Mouse (Mus musculus) heart, embryonic 16.5 days (tissue): Measurements from ENCODE around the gene C1qtnf7. TPM values are rescaled to one million over a fixed set of nuclear protein-coding genes. Genes with fewer than 3 reads are reported as not detected.

Experiments
- ATAC-seq: fragments of 200-750 bp; cut with Nextera tagmentation; replicated peaks from 2 replicates; pipeline ENCODE4 v1.8.0; 2017; ENCODE audit warnings: moderate number of reproducible peaks; ENCODE audit not compliant: insufficient read depth, low FRiP score; ENCODE audit errors: extremely low read depth
- H3K27ac ChIP-seq: fragments of 300-500 bp; sonication (generic); 2 replicates; pipeline ENCODE4 v1.5.1; 2014; ENCODE audit warnings: mild to moderate bottlenecking, low read length, control low read depth, moderate library complexity
- H3K27me3 ChIP-seq: fragments of 300-500 bp; sonication (generic); 2 replicates; pipeline ENCODE4 v1.6.1; 2014; ENCODE audit warnings: low read length, mixed read lengths; ENCODE audit not compliant: control insufficient read depth, insufficient read depth
- H3K36me3 ChIP-seq: fragments of 300-500 bp; sonication (generic); 2 replicates; pipeline ENCODE4 v1.6.1; 2014; ENCODE audit not compliant: control insufficient read depth, insufficient read depth
- H3K4me1 ChIP-seq: fragments of 300-500 bp; sonication (generic); 2 replicates; pipeline ENCODE4 v1.6.1; 2014; ENCODE audit warnings: low read length, mixed read lengths; ENCODE audit not compliant: control insufficient read depth, insufficient read depth
- H3K4me2 ChIP-seq: fragments of 300-500 bp; sonication (generic); 2 replicates; pipeline ENCODE4 v1.6.1; 2014; ENCODE audit warnings: low read depth, mild to moderate bottlenecking, control low read depth, low read length
- H3K4me3 ChIP-seq: fragments of 300-500 bp; sonication (generic); 2 replicates; pipeline ENCODE4 v1.5.1; 2014; ENCODE audit warnings: mild to moderate bottlenecking, control low read depth, low read length
- H3K9ac ChIP-seq: fragments of 300-500 bp; sonication (generic); 2 replicates; pipeline ENCODE4 v1.6.1; 2014; ENCODE audit warnings: low read length, control low read depth
- H3K9me3 ChIP-seq: fragments of 300-500 bp; sonication (generic); replicated peaks from 2 replicates; pipeline ENCODE4 v1.6.1; 2016; ENCODE audit warnings: low read length; ENCODE audit not compliant: control insufficient read depth
- whole genome bisulfite sequencing: fragments of 180-500 bp; shearing (Covaris S2); extraction: QIAGEN DNeasy Blood & Tissue Kit; methylation state at CpG from one replicate; pipeline ENCODE4 v1.1.7; 2014; 5-methylcytosine and 5-hydroxymethylcytosine counted together
- polyA plus RNA-seq: library from polyadenylated mRNA; unstranded; fragments of >200 nt; fragmentation: Nextera tagmentation; extraction: Ambion mirVana; gene quantifications from 2 replicates; pipeline ENCODE4 v1.2.1, GENCODE M21; 2015

The C1qtnf7 gene
- polyA plus RNA-seq, result 6.5 and 7.2 TPM in 2 replicates

GRCm38 (mm10) chr5:43515401-43515976 lies at the start of gene C1qtnf7:
Gene C1qtnf7, plus strand, starts transcription at chr5:43515538.
- H3K9ac ChIP-seq, result peak within 1 kb of the TSS; percentile 52; the same call in 1 of the 2 replicates

GRCm38 (mm10) chr5:43466762-43467161 lies 48.6 kb upstream of the C1qtnf7 start:
- Histone ChIP-seq H3K4me3 (no peak overlapping the region), H3K4me2 (no peak overlapping the region), H3K9me3 (no peaks in the 10 kb centered on the region), H3K36me3 (no peaks in the 10 kb centered on the region), H3K9ac (no peak overlapping the region), H3K4me1 (no peaks in the 10 kb centered on the region), H3K27me3 (no peaks in the 10 kb centered on the region), H3K27ac (no peak overlapping the region)
- 66% methylated on average over 2 of the region's 2 CpGs for WGBS
- no peak for ATAC-seq

More at GRCm38 (mm10) chr5:43515401-43515976, at the start of gene C1qtnf7:
- Histone ChIP-seq H3K27me3 (no peaks in the 10 kb centered on the region), H3K9me3 (no peaks in the 10 kb centered on the region), H3K4me3 (peak within 1 kb of the TSS; percentile 34), H3K4me1 (0 out of 2 replicates have a peak, but pooled peaks cover 5% of the 10 kb centered on the region), H3K27ac (peak within 1 kb of the TSS; percentile 23; the same call in 1 of the 2 replicates), H3K4me2 (peak within 1 kb of the TSS; percentile 60), H3K36me3 (no peaks in the 10 kb centered on the region)
- no peak for ATAC-seq
- 31% methylated on average over 15 of the region's 15 CpGs for WGBS

GRCm38 (mm10) chr5:43467214-43467613 lies 48.1 kb upstream of the C1qtnf7 start:
- Histone ChIP-seq H3K9ac (no peak overlapping the region), H3K9me3 (no peaks in the 10 kb centered on the region), H3K36me3 (no peaks in the 10 kb centered on the region), H3K4me1 (no peaks in the 10 kb centered on the region), H3K27me3 (no peaks in the 10 kb centered on the region), H3K4me3 (no peak overlapping the region), H3K4me2 (no peak overlapping the region), H3K27ac (no peak overlapping the region)
- ATAC-seq, result no peak
- WGBS, result 58% methylated on average over 3 of the region's 3 CpGs

GRCm38 (mm10) chr5:43468937-43469336 lies 46.4 kb upstream of the C1qtnf7 start:
- Histone ChIP-seq H3K4me1 (no peaks in the 10 kb centered on the region), H3K4me3 (no peak overlapping the region), H3K9me3 (no peaks in the 10 kb centered on the region), H3K36me3 (no peaks in the 10 kb centered on the region), H3K9ac (no peak overlapping the region), H3K27me3 (no peaks in the 10 kb centered on the region), H3K4me2 (no peak overlapping the region), H3K27ac (no peak overlapping the region)
- WGBS, result 36% methylated on average over 10 of the region's 10 CpGs
- no peak for ATAC-seq

- Histone ChIP-seq H3K36me3 (no peaks in the 10 kb centered on the region), H3K27me3 (no peaks in the 10 kb centered on the region), H3K4me1 (no peaks in the 10 kb centered on the region), H3K9me3 (no peaks in the 10 kb centered on the region), H3K4me2 (no peak overlapping the region), H3K9ac (no peak overlapping the region), H3K27ac (no peak overlapping the region), H3K4me3 (no peak overlapping the region)
- ATAC-seq, result no peak
- WGBS, result 72% methylated on average over 5 of the region's 5 CpGs
Measured at GRCm38 (mm10) chr5:43477953-43478352, 37.4 kb upstream of the C1qtnf7 start.

- no peak overlapping the region for H3K9ac ChIP-seq
- no peak overlapping the region for H3K27ac ChIP-seq
- no peak overlapping the region for H3K4me2 ChIP-seq
- ATAC-seq, result no peak
- no peaks in the 10 kb centered on the region for H3K4me1 ChIP-seq
- H3K36me3 ChIP-seq, result no peaks in the 10 kb centered on the region
- 50% methylated on average over 3 of the region's 3 CpGs for WGBS
- H3K9me3 ChIP-seq, result no peaks in the 10 kb centered on the region
- no peak overlapping the region for H3K4me3 ChIP-seq
- H3K27me3 ChIP-seq, result no peaks in the 10 kb centered on the region
Measured at GRCm38 (mm10) chr5:43480046-43480445, 35.3 kb upstream of the C1qtnf7 start.

GRCm38 (mm10) chr5:43480786-43481185 lies 34.6 kb upstream of the C1qtnf7 start:
- no peaks in the 10 kb centered on the region for H3K9me3 ChIP-seq
- H3K4me3 ChIP-seq, result no peak overlapping the region
- H3K4me2 ChIP-seq, result no peak overlapping the region
- no peaks in the 10 kb centered on the region for H3K4me1 ChIP-seq
- no peaks in the 10 kb centered on the region for H3K36me3 ChIP-seq
- no peaks in the 10 kb centered on the region for H3K27me3 ChIP-seq
- 63% methylated on average over 2 of the region's 2 CpGs for WGBS
- no peak overlapping the region for H3K9ac ChIP-seq
- no peak overlapping the region for H3K27ac ChIP-seq
- ATAC-seq, result no peak

GRCm38 (mm10) chr5:43481824-43482223 lies 33.5 kb upstream of the C1qtnf7 start:
- no peaks in the 10 kb centered on the region for H3K27me3 ChIP-seq
- H3K4me2 ChIP-seq, result no peak overlapping the region
- H3K4me3 ChIP-seq, result no peak overlapping the region
- WGBS, result 57% methylated on average over 2 of the region's 2 CpGs
- no peaks in the 10 kb centered on the region for H3K36me3 ChIP-seq
- H3K9ac ChIP-seq, result no peak overlapping the region
- H3K4me1 ChIP-seq, result no peaks in the 10 kb centered on the region
- no peak overlapping the region for H3K27ac ChIP-seq
- no peak for ATAC-seq
- no peaks in the 10 kb centered on the region for H3K9me3 ChIP-seq

- Histone ChIP-seq H3K36me3 (no peaks in the 10 kb centered on the region), H3K4me3 (no peak overlapping the region), H3K9ac (no peak overlapping the region), H3K4me2 (no peak overlapping the region), H3K27ac (no peak overlapping the region), H3K9me3 (no peaks in the 10 kb centered on the region), H3K4me1 (no peaks in the 10 kb centered on the region), H3K27me3 (no peaks in the 10 kb centered on the region)
- ATAC-seq, result no peak
- WGBS, result 86% methylated on average over 1 of the region's 1 CpGs
Measured at GRCm38 (mm10) chr5:43501887-43502286, 13.5 kb upstream of the C1qtnf7 start.
